Mouse (Mus musculus) MEL-GATA-1-ER (cell line): ENCODE results near the gene Atf4.

Experiments
- DNase-seq: peaks from one replicate; pipeline ENCODE4 v3.0.0-alpha.2; 2012; ENCODE audit warnings: low read depth; ENCODE audit errors: extremely low read depth

The Atf4 gene

DNA sequence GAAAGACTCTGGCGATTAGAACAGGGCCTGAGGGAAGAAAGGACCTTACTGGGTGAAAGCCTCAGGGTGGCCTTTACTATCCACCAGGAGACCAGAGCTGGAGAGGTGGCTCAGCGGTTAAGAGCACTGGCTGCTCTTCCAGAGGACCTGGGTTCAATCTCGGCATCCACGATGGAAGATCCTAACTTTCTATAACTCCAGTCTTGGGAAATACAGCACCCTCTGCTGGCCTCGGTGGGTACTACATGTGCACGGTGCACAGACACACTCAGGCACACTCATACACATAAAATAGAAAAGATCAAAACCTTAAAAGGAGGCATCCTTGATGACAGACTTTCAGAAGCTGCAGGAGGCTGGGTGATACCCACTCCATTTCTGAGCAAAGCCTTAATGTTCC lies 25.7 kb downstream of the Atf4 start:
- no peak for DNase-seq

DNA sequence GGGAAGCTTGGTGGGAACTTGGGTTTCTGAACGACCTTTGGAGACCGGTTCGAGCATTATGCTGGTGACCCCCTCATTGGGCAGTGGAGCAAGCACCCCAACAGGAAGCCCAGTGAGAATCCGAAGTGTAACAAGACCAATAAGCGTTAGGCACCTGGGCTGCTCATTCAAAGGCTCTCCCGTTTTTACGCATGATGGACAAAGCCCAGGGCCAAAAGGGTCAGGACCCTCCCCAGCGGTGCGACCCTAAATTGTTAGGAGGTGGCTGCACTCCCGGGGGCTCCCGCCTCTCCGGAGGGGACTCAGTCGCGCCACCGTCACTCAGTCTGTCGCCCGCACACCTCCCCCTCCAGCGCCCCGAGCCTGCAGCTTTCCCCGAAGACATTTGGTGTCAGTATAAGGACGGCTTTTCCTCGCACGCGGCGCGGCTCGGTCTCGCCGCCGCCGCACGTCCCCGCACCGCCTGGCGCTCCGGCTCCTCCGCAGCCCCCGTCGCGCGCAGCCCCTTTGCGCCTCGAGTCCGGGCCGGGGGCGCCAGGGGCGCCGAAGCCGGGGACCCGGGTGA lies 31.9 kb downstream of the Atf4 start, which contains the start of gene Cacna1i:
Cacna1i (plus strand) TSS at position 388 of the 565 bp plus-strand sequence.
- no peak for DNase-seq

GRCm38 (mm10) chr15:80288036-80288435 lies 33.1 kb downstream of the Atf4 start:
- DNase-seq, result no peak

GRCm38 (mm10) chr15:80289436-80289835 lies 34.5 kb downstream of the Atf4 start:
- peak; percentile 56 for DNase-seq

DNA sequence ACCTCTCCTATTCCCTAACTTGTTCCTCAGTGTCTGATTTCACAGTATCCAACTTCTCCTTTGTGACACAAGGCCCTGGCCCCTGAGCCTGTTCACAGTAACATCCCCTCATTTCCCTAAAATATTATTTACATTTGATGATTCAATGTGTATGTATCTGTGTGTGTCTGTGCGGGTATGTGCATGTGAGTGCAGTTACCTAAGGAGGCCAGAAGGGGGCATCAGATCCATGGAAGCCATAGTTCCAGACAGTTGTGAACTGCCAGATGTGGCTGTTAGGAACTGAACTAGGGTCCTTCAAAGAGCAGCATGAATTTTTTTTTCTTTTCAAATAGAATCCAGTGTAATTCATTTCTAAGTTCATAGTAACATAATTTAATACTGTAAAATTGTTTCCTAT lies 42.2 kb downstream of the Atf4 start:
- DNase-seq, result no peak

GRCm38 (mm10) chr15:80303779-80304178 lies 48.8 kb downstream of the Atf4 start:
- DNase-seq, result no peak

- DNase-seq, result no peak
Observed at GRCm38 (mm10) chr15:80304188-80304587, 49.2 kb downstream of the Atf4 start.

- no peak for DNase-seq
Observed at GRCm38 (mm10) chr15:80306146-80306545, 51.2 kb downstream of the Atf4 start.
